Mouse (Mus musculus) stomach, embryonic 14.5 days (tissue): ENCODE measurements around the gene Nipbl. TPM values are rescaled to one million over a fixed set of nuclear protein-coding genes. Genes with fewer than 3 reads are reported as not detected.
"Not testable (repeated sequence)": the region's sequence is repeated elsewhere in the genome, so short reads cannot be mapped to it uniquely, and the experiment has no call there.

ENCODE experiments used
- ATAC-seq: fragments of 200-750 bp; cut with Nextera tagmentation; 2 replicates; pipeline ENCODE4 v1.8.0; 2017; ENCODE audit warnings: low read depth, moderate TSS enrichment; ENCODE audit not compliant: insufficient number of reproducible peaks, insufficient read depth, low FRiP score
- H3K27ac ChIP-seq: fragments of 300-500 bp; sonication (generic); 2 replicates; pipeline ENCODE4 v1.5.1; 2014; ENCODE audit warnings: mild to moderate bottlenecking, low read length, moderate library complexity, mixed read lengths
- H3K27me3 ChIP-seq: fragments of 300-500 bp; sonication (generic); 2 replicates; pipeline ENCODE4 v1.6.1; 2014; ENCODE audit warnings: low read length, control low read depth, mixed read lengths; ENCODE audit not compliant: control insufficient read depth, insufficient read depth
- H3K36me3 ChIP-seq: fragments of 300-500 bp; sonication (generic); 2 replicates; pipeline ENCODE4 v1.6.1; 2014; ENCODE audit warnings: mild to moderate bottlenecking, control low read depth, low read length, moderate library complexity, mixed read lengths; ENCODE audit not compliant: control insufficient read depth, insufficient read depth
- H3K4me1 ChIP-seq: fragments of 300-500 bp; sonication (generic); 2 replicates; pipeline ENCODE4 v1.6.1; 2014; ENCODE audit warnings: low read length, control low read depth, mixed read lengths; ENCODE audit not compliant: control insufficient read depth, insufficient read depth
- H3K4me2 ChIP-seq: fragments of 300-500 bp; sonication (generic); replicated peaks from 2 replicates; pipeline ENCODE4 v1.6.1; 2014; ENCODE audit warnings: low read depth, low read length, control low read depth
- H3K4me3 ChIP-seq: fragments of 300-500 bp; sonication (generic); 2 replicates; pipeline ENCODE4 v1.5.1; 2014; ENCODE audit warnings: low read depth, low read length, control low read depth
- H3K9ac ChIP-seq: fragments of 300-500 bp; sonication (generic); replicated peaks from 2 replicates; pipeline ENCODE4 v1.6.1; 2014; ENCODE audit warnings: low read depth, mild to moderate bottlenecking, control low read depth, low read length, moderate library complexity, mixed read lengths
- H3K9me3 ChIP-seq: fragments of 300-500 bp; sonication (generic); 2 replicates; pipeline ENCODE4 v1.6.1; 2016; ENCODE audit warnings: low read depth, low read length, control low read depth; ENCODE audit not compliant: control insufficient read depth
- WGBS: fragments of 180-500 bp; shearing (Covaris S2); extraction: QIAGEN DNeasy Blood & Tissue Kit; methylation state at CpG from one replicate; pipeline ENCODE4 v1.1.7; 2014; 5-methylcytosine and 5-hydroxymethylcytosine counted together
- polyA plus RNA-seq: library from polyadenylated mRNA; unstranded; fragments of >200 nt; fragmentation: Nextera tagmentation; extraction: Ambion mirVana; gene quantifications from 2 replicates; pipeline ENCODE4 v1.2.1, GENCODE M21; 2014

Nipbl gene
- 26.1 and 26.7 TPM in 2 replicates for polyA plus RNA-seq

GRCm38 (mm10) chr15:8443926-8444889 lies at the start of gene Nipbl:
TSS of gene Nipbl (minus strand) at chr15:8444463.
- Histone ChIP-seq H3K4me3 (peak within 1 kb of the TSS; percentile 95), H3K9ac (peak within 1 kb of the TSS; percentile 97), H3K4me2 (peak within 1 kb of the TSS; percentile 97), H3K27me3 (no peaks in the 10 kb centered on the region), H3K4me1 (no peaks in the 10 kb centered on the region), H3K9me3 (no peaks in the 10 kb centered on the region), H3K27ac (peak within 1 kb of the TSS; percentile 100), H3K36me3 (no peaks in the 10 kb centered on the region)
- WGBS = under 1% methylated on average over 71 of the region's 102 CpGs
- ATAC-seq = peak; percentile 87

GRCm38 (mm10) chr15:8485261-8485660 lies 41.0 kb upstream of the Nipbl start:
- Histone ChIP-seq H3K27me3 (no peaks in the 10 kb centered on the region), H3K4me3 (no peak overlapping the region), H3K36me3 (no peaks in the 10 kb centered on the region), H3K9ac (no peak overlapping the region), H3K4me2 (no peak overlapping the region), H3K9me3 (no peaks in the 10 kb centered on the region), H3K27ac (no peak overlapping the region), H3K4me1 (no peaks in the 10 kb centered on the region)
- ATAC-seq = no peak
- 67% methylated on average over 6 of the region's 6 CpGs for WGBS

GRCm38 (mm10) chr15:8469006-8469575 lies 24.8 kb upstream of the Nipbl start:
- H3K27ac ChIP-seq = no peak overlapping the region
- no peaks in the 10 kb centered on the region for H3K9me3 ChIP-seq
- H3K9ac ChIP-seq = no peak overlapping the region
- H3K4me3 ChIP-seq = no peak overlapping the region
- WGBS = 36% methylated on average over 4 of the region's 4 CpGs
- H3K4me2 ChIP-seq = no peak overlapping the region
- no peaks in the 10 kb centered on the region for H3K27me3 ChIP-seq
- peak; percentile 61 for ATAC-seq
- H3K4me1 ChIP-seq = no peaks in the 10 kb centered on the region
- no peaks in the 10 kb centered on the region for H3K36me3 ChIP-seq

- H3K27me3 ChIP-seq = no peaks in the 10 kb centered on the region
- ATAC-seq = no peak
- no peaks in the 10 kb centered on the region for H3K9me3 ChIP-seq
- H3K36me3 ChIP-seq = no peaks in the 10 kb centered on the region
- H3K9ac ChIP-seq = no peak overlapping the region
- H3K4me1 ChIP-seq = no peaks in the 10 kb centered on the region
- WGBS = 88% methylated on average over 1 of the region's 1 CpGs
- H3K4me2 ChIP-seq = no peak overlapping the region
- H3K27ac ChIP-seq = no peak overlapping the region
- H3K4me3 ChIP-seq = no peak overlapping the region
Observed at GRCm38 (mm10) chr15:8463521-8463920, 19.3 kb upstream of the Nipbl start.

GRCm38 (mm10) chr15:8462780-8463179 lies 18.5 kb upstream of the Nipbl start:
- Histone ChIP-seq H3K9ac (no peak overlapping the region), H3K36me3 (no peaks in the 10 kb centered on the region), H3K27me3 (no peaks in the 10 kb centered on the region), H3K4me3 (no peak overlapping the region), H3K4me1 (no peaks in the 10 kb centered on the region), H3K9me3 (no peaks in the 10 kb centered on the region), H3K27ac (no peak overlapping the region), H3K4me2 (no peak overlapping the region)
- WGBS = 90% methylated on average over 4 of the region's 4 CpGs
- no peak for ATAC-seq

GRCm38 (mm10) chr15:8460871-8461270 lies 16.6 kb upstream of the Nipbl start:
- no peaks in the 10 kb centered on the region for H3K27me3 ChIP-seq
- H3K4me1 ChIP-seq = no peaks in the 10 kb centered on the region
- H3K9me3 ChIP-seq = no peaks in the 10 kb centered on the region
- 52% methylated on average over 2 of the region's 2 CpGs for WGBS
- ATAC-seq = no peak
- no peaks in the 10 kb centered on the region for H3K36me3 ChIP-seq
- H3K9ac ChIP-seq = no peak overlapping the region
- no peak overlapping the region for H3K4me3 ChIP-seq
- no peak overlapping the region for H3K4me2 ChIP-seq
- H3K27ac ChIP-seq = no peak overlapping the region

- Histone ChIP-seq H3K27ac (no peak overlapping the region), H3K9me3 (no peaks in the 10 kb centered on the region), H3K9ac (no peak overlapping the region), H3K4me2 (no peak overlapping the region), H3K36me3 (no peaks in the 10 kb centered on the region), H3K4me1 (no peaks in the 10 kb centered on the region), H3K4me3 (no peak overlapping the region), H3K27me3 (no peaks in the 10 kb centered on the region)
- WGBS = 78% methylated on average over 2 of the region's 2 CpGs
- no peak for ATAC-seq
Observed at GRCm38 (mm10) chr15:8459979-8460378, 15.7 kb upstream of the Nipbl start.

GRCm38 (mm10) chr15:8456223-8456622 lies 12.0 kb upstream of the Nipbl start:
- not testable (repeated sequence) for H3K4me1 ChIP-seq, H3K9ac ChIP-seq, H3K9me3 ChIP-seq, H3K27me3 ChIP-seq, H3K4me3 ChIP-seq, H3K27ac ChIP-seq, H3K4me2 ChIP-seq, ATAC-seq, H3K36me3 ChIP-seq
- 66% methylated on average over 1 of the region's 2 CpGs for WGBS
